Mouse (Mus musculus) ES-Bruce4 (cell line): ENCODE measurements around the gene Cblb.

Source experiments
- CTCF ChIP-seq: IDR thresholded peaks from one replicate; pipeline ENCODE4 v1.8.1; 2011; ENCODE audit warnings: low read depth, low read length
- EP300 ChIP-seq: IDR thresholded peaks from 2 replicates; pipeline ENCODE4 v1.6.1; 2011; ENCODE audit warnings: low read depth, low read length; ENCODE audit not compliant: insufficient read depth

DNA sequence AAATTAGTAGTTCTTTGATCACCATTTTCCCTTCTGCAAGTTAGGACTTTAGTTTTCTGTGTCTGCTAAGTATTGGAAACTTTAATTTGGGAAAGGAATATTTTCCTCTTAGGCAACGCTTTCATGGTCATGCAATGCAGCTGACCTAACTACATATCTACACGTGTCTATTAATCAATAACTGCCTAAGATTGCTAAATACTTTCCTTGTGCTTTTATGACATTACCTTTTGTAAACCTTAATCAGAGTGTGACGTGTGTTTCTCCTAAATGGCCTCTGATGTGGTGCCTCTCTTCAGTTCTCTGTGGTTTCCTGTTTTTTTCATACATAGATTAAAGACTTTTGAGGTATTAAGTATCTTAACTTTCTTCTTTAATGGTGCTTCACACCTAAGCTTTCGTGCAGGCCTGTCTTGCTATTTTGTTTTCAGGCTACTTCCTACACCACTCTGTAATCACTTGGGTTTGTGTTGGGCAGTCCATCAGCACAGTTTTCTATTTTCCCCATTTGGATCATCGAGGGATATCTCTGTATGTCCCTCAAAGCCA, 98.4 kb downstream of the Cblb start:
- TF ChIP-seq CTCF = no peak
- TF ChIP-seq EP300 = no peak
